Mouse (Mus musculus): ENCODE results near the gene Kif9. TPM values are rescaled to one million over a fixed set of nuclear protein-coding genes. Genes with fewer than 3 reads are reported as not detected.

Gene Kif9
- polyA plus RNA-seq, 1 experiment from 2014 or later: 0.66 TPM

Other genes starting within 250 kb of the Kif9 start
- 0.21 and 0.34 TPM in 2 replicates for gene Cspg5, start 233.2 kb upstream of the Kif9 start, polyA plus RNA-seq (2014; fragmentation: Nextera tagmentation; extraction: Ambion mirVana)
- gene Elp6, start 171.8 kb upstream of the Kif9 start, polyA plus RNA-seq (2014; fragmentation: Nextera tagmentation; extraction: Ambion mirVana): 27.7 TPM in 2 replicates
- gene Scap, start 143.7 kb upstream of the Kif9 start, polyA plus RNA-seq (2014; fragmentation: Nextera tagmentation; extraction: Ambion mirVana): 32.9 and 36.7 TPM in 2 replicates
- 13.2 and 13.6 TPM in 2 replicates for gene Ptpn23, start 68.7 kb upstream of the Kif9 start, polyA plus RNA-seq (2014; fragmentation: Nextera tagmentation; extraction: Ambion mirVana)
- gene Ngp, start 57.2 kb upstream of the Kif9 start, polyA plus RNA-seq (2014; fragmentation: Nextera tagmentation; extraction: Ambion mirVana): 16.6 and 19.0 TPM in 2 replicates
- 7.1 TPM in 2 replicates for gene Klhl18, start 264 bp upstream of the Kif9 start, polyA plus RNA-seq (2014; fragmentation: Nextera tagmentation; extraction: Ambion mirVana)
- 36.3 and 44.9 TPM in 2 replicates for gene Setd2, start 55.6 kb downstream of the Kif9 start, polyA plus RNA-seq (2014; fragmentation: Nextera tagmentation; extraction: Ambion mirVana)
- gene Nradd, start 147.5 kb downstream of the Kif9 start, polyA plus RNA-seq (2014; fragmentation: Nextera tagmentation; extraction: Ambion mirVana): 8.2 and 9.9 TPM in 2 replicates
- gene Nbeal2, start 177.2 kb downstream of the Kif9 start, polyA plus RNA-seq (2014; fragmentation: Nextera tagmentation; extraction: Ambion mirVana): 8.0 TPM in 2 replicates
- gene Ccdc12, start 179.5 kb downstream of the Kif9 start, polyA plus RNA-seq (2014; fragmentation: Nextera tagmentation; extraction: Ambion mirVana): 161 TPM in 2 replicates